Mouse (Mus musculus) gastrocnemius, postnatal 4 days (tissue): ENCODE data around the gene Gm21093. TPM values are rescaled to one million over a fixed set of nuclear protein-coding genes. Genes with fewer than 3 reads are reported as not detected.
"Not testable (repeated sequence)": the region's sequence is repeated elsewhere in the genome, so short reads cannot be mapped to it uniquely, and the experiment has no call there.

Experiments
- DNase-seq, 2 experiments: peaks; one replicate each; pipeline ENCODE4 v3.0.0; 2021 to 2022; ENCODE audit warnings: low spot score in 2 of 2, mixed read lengths in 2 of 2
- long read RNA-seq, 2 experiments: library from polyadenylated mRNA; stranded (forward); transcript quantifications; one replicate each; pipeline ENCODE4 v2.0.0; 2021
- total RNA-seq, 2 experiments: library from RNA; stranded (reverse); gene quantifications; 2 replicates each; pipeline ENCODE4 v1.2.3; 2021

Gm21093 gene
- not detected for total RNA-seq
- long read RNA-seq, experiment 1, result 0 reads
- long read RNA-seq, experiment 2, result 0 reads

GRCm38 (mm10) chr4:42034626-42035025, at the start of gene Gm21093:
TSS of gene Gm21093 (minus strand) at chr4:42034726.
- DNase-seq, result not testable (repeated sequence)

Other genes starting within 250 kb of the Gm21093 start
- not detected for gene Gm21541, start 131.1 kb downstream of the Gm21093 start, total RNA-seq
- gene Gm20878, start 93.2 kb downstream of the Gm21093 start, total RNA-seq, result 1 to 10 TPM; 2.8 to 3.0 TPM
- under 1 TPM; 0.21 to 0.27 TPM for gene Fam205a4, start 68.7 kb downstream of the Gm21093 start, total RNA-seq
- not detected for gene Gm3893, start 56.5 kb upstream of the Gm21093 start, total RNA-seq
- 1 to 10 TPM; 7.2 to 8.0 TPM for gene Gm13304, start 80.1 kb upstream of the Gm21093 start, total RNA-seq
- gene Gm13306, start 118.7 kb upstream of the Gm21093 start, total RNA-seq, result under 1 TPM in 1 of 2 experiments, not detected in 1; 0.70 TPM
- gene Gm13305, start 133.9 kb upstream of the Gm21093 start, total RNA-seq, result under 1 TPM; 0.29 to 0.34 TPM
- gene Gm10600, start 205.9 kb upstream of the Gm21093 start, total RNA-seq, result under 1 TPM in 1 of 2 experiments, not detected in 1; 0.61 TPM
- gene Ccl21b, start 221.0 kb upstream of the Gm21093 start, total RNA-seq, result not detected